Mouse (Mus musculus) embryo, embryonic 10 days (tissue): ENCODE data around the gene Tnrc6b.
"Not testable (repeated sequence)": the region's sequence is repeated elsewhere in the genome, so short reads cannot be mapped to it uniquely, and the experiment has no call there.

Source experiments
- DNase-seq: peaks from one replicate; pipeline ENCODE4 v3.0.0-alpha.2; 2015; ENCODE audit warnings: low spot score

Gene Tnrc6b

DNA sequence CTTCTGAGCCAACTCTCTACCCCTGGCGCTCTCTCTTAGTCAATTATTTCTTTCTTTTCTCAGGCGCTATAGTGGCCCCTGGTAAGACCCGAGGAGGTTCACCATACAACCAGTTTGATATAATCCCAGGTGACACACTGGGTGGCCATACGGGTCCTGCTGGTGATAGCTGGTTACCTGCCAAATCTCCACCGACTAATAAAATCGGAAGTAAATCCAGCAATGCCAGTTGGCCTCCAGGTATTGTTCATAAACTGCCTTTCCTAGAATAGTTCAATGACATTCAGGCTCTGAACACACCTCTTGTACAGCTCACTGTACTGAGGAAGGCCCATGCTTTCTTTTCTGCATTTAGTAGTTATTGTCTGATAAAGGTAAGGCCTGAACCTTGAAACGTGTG is 205.5 kb downstream of the Tnrc6b start:
- DNase-seq, result no peak

GRCm38 (mm10) chr15:80920346-80920745 is 209.2 kb downstream of the Tnrc6b start:
- DNase-seq, result no peak

- DNase-seq, result peak; percentile 15
Observed at GRCm38 (mm10) chr15:80921781-80922180, 210.7 kb downstream of the Tnrc6b start.

GRCm38 (mm10) chr15:80924211-80924610 is 213.1 kb downstream of the Tnrc6b start:
- no peak for DNase-seq

DNA sequence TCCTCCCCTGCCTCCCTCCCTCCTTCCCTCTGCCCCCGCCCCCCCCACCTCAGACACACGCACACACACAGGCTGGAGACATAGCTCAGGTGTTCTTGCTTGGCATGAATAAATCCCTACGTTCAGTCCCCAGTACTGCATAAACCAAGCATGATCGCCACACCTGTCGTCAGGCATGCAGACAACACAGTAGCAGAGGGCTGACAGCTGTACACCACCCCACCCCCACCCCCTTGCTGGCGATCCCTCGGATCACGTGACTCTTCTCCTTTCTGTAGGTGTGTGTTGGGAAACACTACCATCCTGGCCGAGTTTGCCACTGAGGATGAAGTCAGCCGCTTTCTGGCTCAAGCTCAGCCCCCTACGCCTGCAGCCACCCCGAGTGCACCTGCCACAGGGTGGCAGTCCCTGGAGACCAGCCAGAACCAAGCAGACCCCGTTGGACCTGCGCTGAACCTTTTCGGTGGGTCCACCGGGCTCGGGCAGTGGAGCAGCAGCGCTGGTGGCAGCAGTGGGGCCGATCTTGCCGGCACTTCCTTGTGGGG is 217.8 kb downstream of the Tnrc6b start:
- DNase-seq, result no peak

DNA sequence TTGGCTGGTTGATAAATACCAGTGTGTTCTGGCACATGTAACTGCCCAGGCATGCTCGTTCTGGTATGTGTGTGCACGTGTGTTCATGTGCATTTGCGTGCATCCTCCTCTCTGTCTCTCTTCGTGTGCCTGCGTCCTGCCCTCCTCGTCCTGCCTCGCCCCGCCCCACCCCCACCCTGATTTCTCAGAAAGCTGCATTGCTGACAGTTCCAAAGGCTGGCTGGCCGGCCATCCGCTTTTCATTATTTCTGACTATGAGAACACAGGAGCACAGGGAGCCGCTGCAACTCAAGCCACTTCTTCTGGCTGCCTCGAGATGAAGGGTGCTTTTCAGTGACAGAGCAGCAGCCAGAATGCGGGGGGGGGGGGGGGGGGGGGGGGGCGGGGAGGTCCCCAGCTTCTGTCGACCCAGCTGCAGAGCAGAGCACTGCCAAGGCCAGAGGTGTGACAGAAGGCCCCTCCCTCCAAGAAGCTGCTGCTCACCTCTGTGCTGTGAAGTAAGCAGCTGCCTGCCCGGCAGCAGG is 219.0 kb downstream of the Tnrc6b start:
- peak; percentile 59 for DNase-seq

- DNase-seq, result not testable (repeated sequence)
Observed at GRCm38 (mm10) chr15:80930676-80931320, 219.7 kb downstream of the Tnrc6b start.

GRCm38 (mm10) chr15:80931345-80931960 is 220.3 kb downstream of the Tnrc6b start:
- DNase-seq, result no peak

DNA sequence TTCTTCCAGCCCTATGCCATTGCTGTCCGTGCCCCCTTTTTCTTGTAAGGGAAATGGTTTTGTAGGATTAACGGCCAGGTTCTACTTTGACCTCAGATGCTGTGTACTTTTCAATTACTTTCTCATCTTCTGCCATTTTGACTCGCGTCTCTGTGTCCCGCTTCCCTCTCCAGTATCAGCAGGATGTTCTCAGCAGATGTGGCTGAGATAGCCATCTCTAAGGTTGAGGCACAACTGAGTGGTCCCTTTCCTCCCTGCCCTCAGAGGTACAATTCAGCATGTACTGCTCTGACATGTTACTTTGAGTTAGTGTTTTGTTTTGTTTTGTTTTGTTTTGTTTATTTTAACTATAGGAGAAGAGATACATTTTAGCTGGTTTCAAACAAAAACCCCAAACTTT is 223.7 kb downstream of the Tnrc6b start:
- no peak for DNase-seq

DNA sequence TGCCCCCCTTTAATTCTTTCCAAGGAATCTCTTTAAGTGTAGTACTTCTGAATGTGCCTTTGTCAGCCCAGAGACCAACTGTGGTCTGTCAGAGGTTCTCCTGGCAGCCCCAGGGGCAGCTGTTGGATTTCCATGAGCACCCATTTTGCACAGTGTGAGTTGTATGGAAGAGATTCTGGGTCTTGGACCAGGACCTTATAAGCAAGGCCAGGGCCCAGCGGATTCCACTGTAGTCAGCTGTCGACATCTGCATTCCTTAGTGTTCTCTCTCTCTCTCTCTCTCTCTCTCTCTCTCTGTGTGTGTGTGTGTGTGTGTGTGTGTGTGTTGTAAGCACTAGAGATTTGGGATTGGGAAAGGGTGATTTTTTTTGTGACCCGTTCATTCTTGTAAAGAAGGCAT is 225.6 kb downstream of the Tnrc6b start:
- DNase-seq, result no peak

DNA sequence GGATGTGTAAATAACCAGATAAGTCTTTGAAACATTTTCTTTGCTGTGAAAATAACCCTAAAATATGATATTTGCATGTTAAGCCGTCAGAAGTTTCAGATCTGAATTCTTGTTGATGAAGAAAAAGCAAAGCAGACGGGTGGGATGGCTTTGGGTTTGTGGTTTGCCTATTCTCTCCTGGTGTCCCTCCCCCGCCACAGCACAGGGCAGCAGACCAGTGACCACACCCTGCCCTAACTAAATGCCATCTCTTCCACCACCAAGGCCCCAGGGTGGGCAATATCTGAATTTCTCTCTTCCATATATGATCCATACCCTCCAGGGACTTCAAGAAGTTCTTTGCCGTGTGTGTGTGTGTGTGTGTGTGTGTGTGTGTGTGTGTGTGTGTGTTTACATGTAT is 227.5 kb downstream of the Tnrc6b start:
- DNase-seq, result no peak

- no peak for DNase-seq
Observed at GRCm38 (mm10) chr15:80939401-80939800, 228.3 kb downstream of the Tnrc6b start.

DNA sequence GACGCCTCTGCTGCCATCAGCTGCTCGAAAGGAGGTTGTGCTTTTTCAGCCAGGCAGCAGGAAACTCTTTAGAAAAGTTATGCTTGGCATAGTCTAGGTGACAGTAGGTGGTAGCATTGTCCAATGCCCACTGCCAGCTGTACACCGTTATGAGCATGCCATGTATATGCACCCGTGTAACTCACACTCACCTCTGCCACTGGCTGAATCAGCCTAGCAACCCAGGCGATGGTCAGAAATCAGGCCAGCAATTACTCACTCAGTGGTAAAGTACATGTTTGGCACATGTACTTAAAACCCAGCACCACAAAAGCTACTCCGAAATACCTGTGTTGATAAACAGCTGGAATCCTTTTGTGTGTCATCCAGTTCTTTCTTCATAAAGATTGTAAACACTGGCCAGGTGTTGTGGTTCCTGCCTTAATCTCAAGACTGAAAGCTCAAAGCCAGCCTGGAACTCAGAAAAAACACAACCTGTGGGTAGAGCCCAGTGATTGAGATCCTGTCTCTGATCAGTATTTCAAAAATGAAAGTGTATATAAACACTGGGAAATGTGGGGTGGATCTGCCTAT is 230.4 kb downstream of the Tnrc6b start:
- DNase-seq, result no peak

DNA sequence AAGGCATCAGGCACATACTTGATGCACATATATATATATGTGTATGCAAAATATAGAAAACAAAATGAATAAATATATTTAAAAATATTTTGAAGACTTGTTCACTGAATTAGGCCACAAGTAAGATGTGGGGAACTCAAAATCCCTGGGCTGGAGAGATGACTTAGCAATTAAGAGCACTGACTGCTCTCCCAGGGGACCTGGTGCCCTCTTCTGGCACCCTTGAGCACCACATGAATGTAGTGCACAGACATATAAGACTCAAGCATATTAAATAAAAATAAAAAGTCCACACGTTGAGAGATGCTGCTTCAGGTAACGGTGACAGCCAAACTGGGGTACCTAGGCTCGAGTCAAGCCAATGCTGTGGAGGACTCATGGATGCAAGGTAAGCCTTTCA is 234.7 kb downstream of the Tnrc6b start:
- DNase-seq, result peak; percentile 29

- DNase-seq, result peak; percentile 96
Observed at GRCm38 (mm10) chr15:80948145-80949135, 237.3 kb downstream of the Tnrc6b start, which contains the start of gene Adsl. Gene Adsl, plus strand, starts transcription at chr15:80948490.

DNA sequence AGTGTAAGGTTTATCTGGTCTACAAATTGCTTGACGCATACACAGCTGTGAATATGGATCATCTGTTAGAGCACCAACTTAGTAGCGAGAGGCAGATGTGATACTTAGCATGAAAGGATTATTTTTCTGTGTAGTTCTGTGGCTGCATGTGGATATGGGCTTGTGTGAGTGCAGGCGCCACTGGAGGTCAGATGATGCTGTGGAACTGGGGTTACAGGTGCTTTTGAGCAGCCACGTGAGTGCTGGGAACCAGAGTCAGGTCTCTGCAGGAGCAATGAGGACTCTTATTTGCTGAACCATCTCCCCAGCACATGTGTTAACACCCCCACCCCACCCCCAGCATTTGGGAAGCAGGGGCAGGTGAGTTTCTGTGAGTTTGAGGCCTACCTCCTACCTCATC is 238.3 kb downstream of the Tnrc6b start:
- no peak for DNase-seq

DNA sequence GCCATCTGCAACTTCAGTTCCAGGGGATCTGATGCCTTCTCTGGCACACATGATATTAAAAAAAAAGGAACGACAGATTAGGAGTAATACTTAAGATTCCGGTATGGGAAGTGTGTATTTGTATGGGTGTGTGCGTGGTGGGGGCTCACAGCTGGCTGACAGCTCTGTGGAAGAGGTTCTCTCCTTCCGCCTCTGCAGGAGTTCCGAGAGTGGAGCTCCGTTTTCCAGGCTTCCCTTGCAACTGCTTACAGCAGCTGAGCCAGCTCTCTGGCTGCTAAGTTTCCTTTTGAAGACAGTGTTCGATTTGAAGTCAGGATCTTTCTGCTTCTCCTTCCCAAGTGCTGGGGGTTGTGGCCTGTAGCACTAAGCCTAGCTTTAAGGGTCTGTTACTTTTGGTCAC is 238.9 kb downstream of the Tnrc6b start:
- DNase-seq, result no peak

DNA sequence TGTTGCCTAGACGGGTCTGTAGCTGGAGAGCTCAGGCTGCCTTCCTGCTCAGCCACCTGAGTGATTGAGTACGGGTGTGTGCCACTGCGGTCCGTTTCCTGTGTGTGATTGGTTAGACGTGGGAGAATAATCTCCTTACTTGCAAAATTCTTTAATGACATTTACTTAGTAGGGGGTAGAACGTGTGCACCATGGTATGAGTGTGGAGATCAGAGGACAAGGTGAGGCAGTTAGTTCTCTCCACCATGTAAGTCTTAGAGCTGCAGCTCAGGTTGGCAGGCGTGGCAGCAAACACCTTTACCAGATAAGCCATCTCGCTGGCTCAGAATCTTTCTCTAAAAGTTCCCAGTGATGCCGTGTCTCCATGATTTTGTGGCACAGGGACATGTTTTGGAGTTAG is 242.9 kb downstream of the Tnrc6b start:
- no peak for DNase-seq

GRCm38 (mm10) chr15:80954861-80955260 is 243.7 kb downstream of the Tnrc6b start:
- DNase-seq, result no peak

DNA sequence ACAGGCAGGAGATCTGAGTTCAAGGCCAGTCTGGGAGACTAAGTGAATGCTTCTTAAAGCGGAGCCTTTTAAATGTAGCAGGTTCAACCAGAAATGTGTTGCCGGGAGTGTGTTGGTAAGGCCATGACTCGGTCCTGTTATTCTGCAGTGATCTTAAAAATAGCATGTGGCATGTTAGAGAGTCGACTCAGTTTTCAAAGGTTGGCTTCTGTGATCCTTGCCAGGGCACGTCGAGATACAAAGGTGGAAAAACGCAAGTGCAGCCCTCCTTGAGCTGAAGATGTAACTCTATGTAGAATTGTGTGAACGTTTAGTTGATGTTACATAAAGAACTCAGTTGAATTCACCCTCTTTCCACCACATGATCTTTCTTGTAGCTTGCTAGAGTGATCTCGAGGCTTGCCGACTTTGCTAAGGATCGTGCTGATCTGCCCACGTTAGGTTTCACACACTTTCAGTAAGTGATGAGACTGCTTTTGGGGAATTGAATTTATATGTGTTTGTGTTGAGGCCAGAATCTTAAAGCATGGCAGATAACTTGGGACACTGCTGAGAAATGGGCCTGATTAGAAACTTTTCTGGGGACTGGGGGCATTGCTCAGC is 244.8 kb downstream of the Tnrc6b start:
- no peak for DNase-seq

DNA sequence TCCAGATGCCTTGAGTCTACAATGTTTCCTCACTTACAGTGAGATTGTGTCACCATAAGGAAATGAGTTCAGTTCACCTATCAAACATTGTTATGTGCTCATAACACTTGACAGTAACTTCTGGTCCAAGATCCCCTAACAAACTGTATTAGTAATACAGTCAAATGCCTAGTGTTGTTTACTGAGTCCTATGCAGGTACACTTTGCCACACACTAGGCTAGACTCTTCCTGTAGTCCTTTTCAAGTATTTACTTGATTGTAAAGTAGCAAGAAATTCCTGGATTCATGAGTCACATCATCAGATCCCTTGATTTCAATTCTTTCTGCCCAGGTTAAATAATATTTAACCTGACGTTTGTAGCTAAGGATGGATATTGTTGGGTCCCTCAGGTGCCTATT is 258.3 kb downstream of the Tnrc6b start:
- no peak for DNase-seq
